Mouse (Mus musculus) fat pad, adult 2 months (tissue): Measurements from ENCODE around the gene Pfas.
"Not testable (repeated sequence)": the region's sequence is repeated elsewhere in the genome, so short reads cannot be mapped to it uniquely, and the experiment has no call there.

Experiments used
- DNase-seq: peaks from one replicate; pipeline ENCODE4 v3.0.0-alpha.2; 2011; ENCODE audit warnings: low read depth, low spot score; ENCODE audit errors: extremely low read depth

Gene Pfas

GRCm38 (mm10) chr11:68942731-68943130 lies 65.5 kb downstream of the Pfas start:
- DNase-seq, result no peak

GRCm38 (mm10) chr11:68940516-68940915 lies 67.7 kb downstream of the Pfas start:
- no peak for DNase-seq

GRCm38 (mm10) chr11:68939451-68940304 lies 68.6 kb downstream of the Pfas start:
- peak; percentile 51 for DNase-seq

- DNase-seq, result not testable (repeated sequence)
Measured at GRCm38 (mm10) chr11:68936951-68937350, 71.3 kb downstream of the Pfas start.
